Mouse (Mus musculus) right cerebral cortex, postnatal 10 days (tissue): ENCODE measurements at regions not wholly inside any gene's neighbourhood (a gene's known extent, or its start where the extent isn't known, plus 50 kb on each side); places are given as distances from the start of the nearest gene placed in this dataset.
A peak's percentile ranks its signal among the peaks of the same experiment; 100 is the strongest.

Experiments
- DNase-seq, 2 experiments: peaks; one replicate each; pipeline ENCODE4 v3.0.0; 2021; ENCODE audit warnings: low spot score in 2 of 2

DNA sequence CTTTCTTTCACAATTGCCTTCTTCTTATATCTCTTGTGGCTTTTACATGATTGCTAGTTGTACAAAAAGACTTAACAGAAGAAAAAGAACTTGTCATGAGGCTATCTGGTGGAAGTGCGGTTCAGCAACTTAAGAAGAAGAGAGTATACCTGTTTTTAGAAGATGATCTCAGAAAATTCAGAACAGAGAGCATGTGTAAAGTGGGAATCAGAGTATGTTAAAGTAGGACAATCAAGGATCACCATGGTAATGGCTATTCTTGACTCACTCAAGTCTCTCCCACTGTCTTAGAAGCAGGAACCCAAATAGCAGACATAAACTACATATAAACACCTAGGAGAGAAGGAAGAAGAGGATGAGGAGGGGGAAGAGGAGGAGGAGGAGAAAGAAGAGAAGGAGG, 857.9 kb upstream of the Nr2f1 start:
- no peak for DNase-seq

DNA sequence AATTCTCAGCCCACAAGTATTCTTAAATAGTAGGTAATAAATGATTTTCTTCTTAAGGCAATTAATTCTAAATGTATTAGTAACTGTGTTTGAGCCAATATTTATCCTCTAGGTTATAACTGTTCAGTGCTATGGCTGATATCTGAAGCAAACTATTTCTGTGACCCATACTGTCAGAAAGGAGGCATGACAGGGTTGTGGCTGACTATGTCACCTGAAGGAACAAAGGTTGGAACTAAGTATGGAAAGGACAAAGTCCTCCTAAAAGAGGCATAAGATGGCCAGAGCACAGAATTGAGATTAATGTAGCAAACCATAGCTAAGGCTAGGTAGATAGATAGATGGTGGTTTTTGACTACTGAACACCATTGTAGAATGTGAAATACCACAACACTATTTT, 854.9 kb upstream of the Nr2f1 start:
- no peak for DNase-seq

DNA sequence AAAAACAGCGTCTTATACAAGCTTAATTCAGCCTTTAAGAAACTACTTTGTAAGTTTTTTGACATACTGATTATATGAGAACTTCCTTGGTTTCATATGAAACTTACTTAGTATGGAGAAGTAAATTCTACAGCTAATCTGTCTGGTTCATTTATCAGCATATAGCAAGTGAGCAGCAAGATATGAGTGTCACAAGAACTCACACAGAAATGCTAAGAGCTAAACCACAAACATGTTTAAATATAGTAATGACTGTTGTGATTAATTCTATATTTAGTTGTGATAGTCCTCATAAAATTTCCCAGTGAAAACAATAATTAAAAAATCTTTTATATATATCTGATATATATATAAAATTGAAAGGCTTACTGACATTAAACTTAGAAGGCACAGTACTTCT, 853.9 kb upstream of the Nr2f1 start:
- DNase-seq = no peak

DNA sequence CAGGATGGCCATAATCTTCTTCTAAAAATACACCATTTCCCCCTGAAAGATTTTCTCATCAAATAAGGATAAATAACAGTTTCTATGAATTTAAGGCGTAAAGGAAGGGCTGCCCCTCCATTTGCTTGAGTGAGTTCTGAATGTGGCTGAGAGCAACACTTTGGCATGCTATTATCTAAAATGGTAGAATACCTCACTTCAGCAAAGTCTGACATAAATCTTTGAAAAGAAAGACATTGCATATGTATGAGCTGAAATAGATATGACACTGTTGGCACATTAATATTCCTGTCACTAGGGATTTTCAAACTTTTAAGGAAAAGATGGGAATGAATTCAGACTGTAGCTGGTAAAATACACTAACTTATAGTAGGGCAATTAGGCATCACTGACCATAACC, 847.7 kb upstream of the Nr2f1 start:
- no peak for DNase-seq

DNA sequence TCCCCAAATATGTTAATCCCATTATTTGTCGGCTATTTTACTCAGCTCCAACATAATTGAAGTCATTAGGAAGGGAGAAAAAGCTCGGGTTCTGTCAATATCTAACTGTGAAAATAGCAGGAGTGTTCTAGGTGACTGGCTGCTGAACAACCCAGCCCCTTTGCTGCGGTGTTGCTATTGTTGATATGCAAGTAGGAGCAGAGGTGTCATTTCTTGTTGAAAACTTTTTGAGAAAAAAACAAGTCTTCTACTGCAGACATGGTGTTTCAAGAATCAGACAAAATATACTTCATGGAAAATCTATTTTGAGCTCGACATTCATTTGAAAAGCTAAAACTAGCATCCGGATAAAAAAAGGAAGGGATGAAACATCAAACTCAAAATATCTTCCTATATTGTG, 845.1 kb upstream of the Nr2f1 start:
- DNase-seq = no peak

DNA sequence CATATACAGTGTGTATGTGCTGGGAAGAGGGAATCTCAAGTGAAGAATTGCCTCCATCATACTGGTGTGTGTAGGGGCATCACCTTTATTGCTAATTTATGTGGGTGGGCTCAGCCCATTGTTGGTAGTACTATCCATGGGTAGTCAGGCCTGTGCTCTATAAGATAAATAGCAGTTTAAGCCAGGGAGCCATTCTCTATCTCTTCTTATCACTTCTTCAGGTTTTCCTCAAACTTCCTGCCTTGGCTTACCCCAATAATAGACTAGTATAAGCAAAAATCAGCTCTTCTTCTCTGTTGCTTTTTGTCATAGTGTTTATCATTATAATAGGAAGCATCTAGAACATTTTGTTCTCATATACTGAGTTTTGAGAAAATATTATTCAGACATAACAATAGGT, 838.3 kb upstream of the Nr2f1 start:
- no peak for DNase-seq

DNA sequence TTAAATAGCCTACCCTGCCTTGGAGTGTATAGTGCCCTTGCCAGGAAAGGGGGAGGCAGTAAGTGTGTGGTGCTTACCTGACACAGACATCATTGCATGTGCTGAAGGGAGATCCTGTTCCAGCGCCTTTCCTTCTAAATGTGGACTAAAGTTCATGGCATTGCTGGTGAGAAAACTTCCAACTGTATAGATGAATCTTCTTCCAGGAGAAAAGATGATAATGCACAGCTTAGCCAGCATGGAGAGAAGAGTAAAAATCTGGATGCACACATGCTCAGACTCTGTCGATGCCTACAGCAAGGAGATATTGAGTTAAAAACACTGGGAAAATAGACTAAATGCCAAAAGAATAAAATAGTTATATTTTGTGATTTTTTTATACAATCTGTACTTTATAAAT, 835.7 kb upstream of the Nr2f1 start:
- no peak for DNase-seq

DNA sequence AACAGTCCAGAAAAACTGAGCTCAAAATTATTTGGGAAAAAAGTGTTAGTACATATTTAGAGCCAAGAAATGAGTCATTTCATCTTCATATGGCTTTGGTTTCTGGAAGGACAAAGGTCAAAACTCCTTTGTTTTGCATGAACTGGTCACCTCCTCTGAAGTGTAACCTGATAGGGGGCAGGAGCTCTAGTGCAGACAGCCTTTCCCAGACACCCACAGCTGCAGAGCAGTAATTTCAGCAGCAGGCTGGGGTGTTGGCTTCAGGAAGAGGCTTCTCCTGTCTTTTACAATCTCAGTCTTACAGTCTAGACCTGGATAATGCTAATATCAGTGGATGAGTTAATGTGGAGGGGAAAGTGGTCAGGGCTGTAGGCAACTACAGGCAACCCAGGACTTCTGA, 830.4 kb upstream of the Nr2f1 start:
- no peak for DNase-seq

DNA sequence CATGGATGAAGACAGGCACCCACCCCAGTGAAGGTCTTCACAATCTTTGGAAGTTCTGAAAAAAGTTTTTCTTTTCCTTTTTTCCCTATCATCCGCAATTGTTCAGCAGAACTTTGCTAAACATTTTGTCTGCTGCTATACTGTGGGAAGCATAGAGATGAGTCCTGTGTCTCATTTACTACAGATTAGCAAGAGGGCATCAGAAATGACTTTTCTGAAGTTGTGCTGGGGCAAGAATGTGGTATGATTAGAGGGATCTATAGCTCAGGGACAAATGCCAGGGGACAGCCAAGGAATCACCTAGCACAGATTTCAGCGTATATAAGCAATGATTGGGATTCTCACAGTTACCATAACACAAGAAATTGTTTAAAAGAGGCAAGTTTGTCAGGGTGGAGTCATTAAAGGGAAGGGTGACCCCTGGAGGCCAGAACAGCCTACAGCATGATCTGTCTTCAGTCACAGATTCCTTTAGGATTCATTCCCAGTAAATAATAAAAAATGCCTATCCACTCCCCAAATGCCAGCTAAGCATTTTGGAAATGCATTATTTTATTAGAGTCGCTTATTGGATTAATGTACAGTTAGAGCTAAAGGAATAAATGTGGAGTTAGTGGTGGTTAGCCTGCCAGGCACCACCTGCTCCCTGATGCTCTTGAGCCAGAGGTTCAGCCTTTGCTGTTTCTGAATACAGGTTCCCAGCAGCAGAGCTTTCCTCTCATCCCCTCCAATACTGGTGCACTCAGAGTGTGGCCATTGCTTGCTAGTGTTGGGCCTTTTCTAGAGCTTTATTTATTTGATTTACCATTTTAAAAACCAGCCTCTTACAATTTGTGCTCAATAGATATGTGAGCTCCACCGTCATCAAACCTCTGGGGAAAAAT, 828.6 kb upstream of the Nr2f1 start:
- DNase-seq = peak in 1 of 2 experiments; percentile 36

DNA sequence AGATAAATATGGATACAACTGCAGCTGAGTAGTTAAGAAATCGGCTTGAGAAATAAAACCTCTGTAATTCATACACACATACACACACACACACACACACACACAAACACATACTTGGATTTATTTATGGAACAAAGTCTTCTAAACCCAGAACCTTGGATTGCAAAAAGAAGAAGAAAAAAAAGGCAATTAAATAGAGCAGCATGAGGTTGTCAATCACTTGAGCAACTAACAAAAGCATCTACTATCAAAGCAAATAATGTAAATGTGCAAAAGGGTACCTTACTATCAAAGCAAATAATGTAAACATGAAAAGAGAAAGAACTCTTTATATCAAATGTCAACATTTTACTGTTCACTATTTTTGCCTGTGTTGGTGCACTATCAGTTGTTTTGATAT, 826.1 kb upstream of the Nr2f1 start:
- no peak for DNase-seq

DNA sequence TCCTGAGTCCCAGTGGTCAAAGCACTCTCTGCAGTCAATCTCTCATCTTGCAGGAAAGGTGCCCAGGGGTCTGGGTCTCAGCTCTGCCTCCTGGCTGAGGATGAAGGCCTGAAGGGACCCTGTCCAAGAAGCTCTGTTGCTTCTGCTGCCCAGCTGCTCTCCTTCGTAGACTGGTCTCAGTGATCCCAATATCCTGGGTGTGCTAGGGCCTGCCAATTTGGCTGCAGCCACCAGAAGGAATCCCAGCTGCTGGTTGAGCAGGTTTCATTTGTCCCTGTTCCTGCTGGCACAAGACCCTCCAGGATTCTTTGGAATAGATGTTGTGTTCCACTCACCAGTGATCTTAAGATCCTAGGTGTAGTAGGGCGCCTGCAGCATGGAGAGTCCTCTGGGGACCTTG, 818.5 kb upstream of the Nr2f1 start:
- DNase-seq = no peak

DNA sequence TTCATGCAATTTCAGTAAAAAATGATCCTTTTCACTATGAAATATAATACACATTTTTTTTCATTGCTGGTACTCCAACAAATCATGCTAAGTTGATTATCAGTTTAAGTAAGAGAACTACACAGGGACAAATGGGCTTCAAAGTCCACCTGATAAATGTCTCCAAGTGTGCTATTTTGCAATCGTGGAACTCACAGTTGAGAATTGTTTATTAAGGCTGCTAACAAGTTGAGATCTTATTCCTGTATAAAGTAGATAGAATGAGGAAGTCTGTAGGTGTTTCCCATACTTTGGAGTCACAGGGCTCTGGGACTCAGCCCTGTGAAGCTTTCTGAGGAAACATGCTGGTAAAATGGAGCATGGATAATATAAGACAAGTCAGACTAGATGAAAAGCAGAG, 803.8 kb upstream of the Nr2f1 start:
- no peak for DNase-seq

DNA sequence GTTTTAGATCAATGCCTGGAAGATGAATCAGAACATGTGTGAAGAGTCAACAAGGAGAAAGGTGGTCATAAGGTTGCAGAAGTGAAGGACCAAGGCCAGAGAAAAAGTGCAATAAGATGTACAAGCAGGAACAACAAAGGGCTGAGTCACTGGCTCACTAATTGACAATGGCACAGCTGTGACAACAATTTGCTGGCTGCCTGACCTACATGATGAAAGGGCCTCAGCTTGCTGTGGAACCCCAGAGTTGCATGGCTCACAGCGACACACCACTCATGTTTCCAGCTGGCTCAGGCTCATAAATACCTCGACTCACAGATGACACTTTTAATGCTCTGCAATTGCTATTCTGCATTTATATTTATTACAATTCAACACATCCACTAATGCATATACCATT, 799.3 kb upstream of the Nr2f1 start:
- DNase-seq = peak in 1 of 2 experiments; percentile 21

DNA sequence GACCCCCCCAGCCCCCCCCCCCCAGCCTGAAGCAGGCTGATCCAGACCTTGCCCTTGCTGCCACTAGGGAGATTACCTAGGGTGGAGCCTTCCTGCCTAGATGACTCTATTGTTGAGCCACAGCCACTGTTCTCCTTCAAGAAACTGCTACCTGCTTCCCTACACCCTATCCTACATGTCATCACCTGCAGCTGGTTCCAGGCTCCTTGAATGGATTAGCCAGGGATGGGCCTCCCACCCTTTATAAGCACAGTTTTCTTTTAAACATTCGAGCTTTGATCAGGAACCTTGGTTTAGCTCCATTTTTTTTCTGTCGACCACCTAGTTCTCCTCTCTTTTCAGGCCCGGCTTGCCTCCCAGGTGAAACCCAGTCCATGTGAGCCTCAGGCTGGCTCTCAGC, 792.8 kb upstream of the Nr2f1 start:
- no peak for DNase-seq

DNA sequence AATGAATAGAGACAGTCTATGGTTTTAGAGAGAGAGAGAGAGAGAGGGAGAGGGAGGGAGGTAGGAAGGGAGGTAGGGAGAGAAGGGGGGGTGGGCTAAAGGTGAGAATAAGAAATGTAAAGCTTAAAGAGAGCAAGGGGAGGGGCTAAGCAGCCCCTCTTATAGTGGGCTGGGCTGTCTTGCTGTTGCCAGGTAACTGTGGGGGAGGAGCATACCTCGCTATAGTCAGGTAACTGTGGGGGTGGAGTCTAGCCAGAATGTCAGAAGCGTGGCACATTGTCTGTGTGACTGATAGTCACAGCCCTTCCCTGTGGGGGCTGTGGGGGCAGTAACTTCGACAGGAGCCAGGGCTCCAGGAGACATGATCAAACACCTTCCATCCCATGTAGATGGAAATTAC, 786.4 kb upstream of the Nr2f1 start:
- DNase-seq = no peak

DNA sequence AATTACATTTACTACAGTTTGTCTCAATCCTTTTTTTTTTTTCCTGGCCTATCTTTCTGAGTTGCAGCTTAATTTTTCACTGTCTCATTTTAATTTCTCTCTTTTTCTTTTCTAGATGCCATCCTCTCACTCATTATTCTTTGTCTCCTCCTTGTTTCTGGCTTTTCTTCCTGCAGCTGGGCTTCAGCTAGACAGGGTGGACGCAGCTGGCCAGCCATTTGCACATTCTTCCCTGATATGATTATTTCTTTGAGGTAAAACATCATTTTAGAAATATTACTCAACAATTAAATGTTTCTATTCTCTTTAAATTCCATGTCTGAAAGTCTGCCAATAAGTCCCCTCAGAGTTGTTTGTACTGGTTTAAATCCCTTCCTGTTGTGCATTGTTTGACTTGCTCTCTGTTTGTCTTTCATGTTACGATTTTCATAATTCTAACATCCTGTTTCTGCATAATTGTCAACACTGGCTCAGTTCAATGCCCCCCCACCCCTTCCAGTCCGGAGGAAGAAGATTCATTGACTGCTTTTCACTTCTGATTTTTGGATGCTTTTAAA, 777.7 kb upstream of the Nr2f1 start:
- no peak for DNase-seq

DNA sequence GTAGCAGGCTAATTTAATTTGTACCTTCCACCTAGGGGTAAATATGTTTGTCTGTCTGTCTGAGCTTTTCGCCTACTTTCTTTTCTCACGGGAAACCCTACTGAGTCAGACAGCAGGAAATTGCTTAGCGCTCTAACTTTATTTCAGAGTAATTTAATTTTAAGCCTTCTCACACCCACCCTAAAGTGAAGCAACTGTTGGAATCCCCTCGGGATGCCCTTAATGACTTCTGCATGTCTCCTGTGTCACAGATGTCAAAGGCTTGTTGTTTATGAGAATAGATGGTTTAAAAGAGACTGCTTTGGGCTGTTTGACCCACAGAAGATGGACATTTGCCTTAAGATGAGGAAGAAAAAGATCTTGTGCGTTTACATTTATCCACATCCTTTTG, 738.8 kb upstream of the Nr2f1 start:
- DNase-seq = no peak

DNA sequence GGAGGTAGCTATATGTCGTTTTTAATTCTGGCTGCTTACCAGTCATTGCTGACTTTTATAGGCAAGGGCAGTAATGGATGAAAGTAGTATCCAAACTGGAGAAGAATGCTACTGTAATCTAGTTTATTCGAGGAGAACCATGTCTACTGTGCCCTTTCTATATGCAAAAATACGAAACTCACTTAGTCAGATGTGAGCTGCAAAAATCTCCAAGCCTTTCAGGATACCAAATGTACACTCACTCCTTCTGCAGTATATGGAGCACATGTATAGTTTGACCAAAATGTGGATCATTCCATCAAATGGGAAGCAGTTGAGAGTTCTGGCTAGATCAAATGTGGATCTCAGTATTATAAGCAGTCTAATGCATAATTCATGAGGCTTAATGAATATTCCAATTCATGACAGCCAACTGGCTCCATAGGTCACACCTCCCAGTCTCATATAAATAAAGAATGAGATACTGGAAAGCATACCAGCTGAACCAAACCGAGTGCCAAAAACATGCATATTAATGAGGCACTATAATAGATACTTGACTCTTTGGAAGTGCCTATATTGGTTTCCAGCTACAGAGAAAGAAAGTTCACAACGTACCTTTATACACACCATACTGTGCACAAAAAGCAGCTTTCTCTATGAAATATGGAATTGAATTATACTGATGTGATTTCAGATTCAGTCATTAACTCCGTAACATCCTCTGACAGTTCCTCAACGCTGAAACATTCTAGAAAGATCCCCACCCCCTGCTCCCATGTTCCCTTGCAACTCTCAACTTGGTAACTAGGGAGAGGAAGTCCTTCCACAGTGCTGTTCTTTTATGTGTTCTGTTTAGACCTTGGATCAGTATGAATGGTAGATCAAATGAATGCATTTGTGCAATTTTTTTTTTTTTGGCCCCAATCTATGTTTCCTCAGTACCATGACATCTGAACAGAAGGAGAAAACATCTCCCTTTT, 738.1 kb upstream of the Nr2f1 start:
- DNase-seq = peak; percentile 21 to 42

DNA sequence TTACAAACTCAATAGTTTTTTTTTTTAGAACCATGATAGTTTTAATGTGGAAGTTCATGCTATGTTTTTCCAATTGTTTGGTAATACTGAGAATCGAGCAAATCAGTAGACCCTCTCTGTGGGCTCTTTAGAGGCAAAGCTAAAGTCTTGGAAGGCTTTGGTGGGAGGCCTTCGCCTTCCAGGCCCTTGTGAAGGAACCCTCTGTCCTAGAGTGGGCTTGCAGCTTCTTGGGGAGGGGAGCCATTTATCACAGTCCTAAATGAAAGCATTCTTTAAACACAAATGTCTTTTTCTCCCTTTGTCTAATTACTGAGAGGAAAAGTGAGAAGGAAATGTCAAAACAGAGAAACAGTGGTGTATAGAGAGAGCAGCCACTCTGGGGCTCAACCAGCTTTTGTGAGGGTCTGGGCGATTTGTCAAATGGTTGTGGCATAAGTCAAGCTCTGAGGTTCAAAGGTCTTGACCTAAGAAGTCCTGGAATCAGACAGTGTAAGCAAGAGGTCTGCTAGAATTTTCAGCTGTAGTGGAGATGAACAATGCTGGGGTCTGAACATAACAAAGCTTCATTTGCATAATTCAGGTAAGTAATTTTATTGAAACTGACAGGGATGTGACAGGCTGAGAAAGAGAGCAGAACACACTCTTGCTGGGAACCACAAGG, 736.6 kb upstream of the Nr2f1 start:
- DNase-seq = peak in 1 of 2 experiments; percentile 25

DNA sequence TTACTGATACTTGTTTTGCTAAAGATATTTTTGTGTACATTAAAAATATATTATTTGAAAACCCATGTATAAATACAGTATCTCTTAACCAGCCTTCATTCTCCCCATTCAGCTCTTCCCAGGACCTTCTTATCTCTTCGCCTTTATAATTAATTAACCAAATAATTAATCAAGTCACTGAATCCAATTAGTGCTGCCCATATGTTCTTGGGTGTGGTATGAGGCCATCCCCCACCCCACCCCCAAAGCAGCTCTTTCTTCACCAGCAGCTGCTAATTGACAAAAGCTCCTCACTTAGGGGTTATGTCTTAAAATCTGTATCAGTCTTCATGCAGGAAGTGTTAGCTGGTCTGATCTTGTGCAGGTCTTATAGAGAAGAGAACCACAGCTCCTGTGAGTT, 728.8 kb upstream of the Nr2f1 start:
- no peak for DNase-seq

DNA sequence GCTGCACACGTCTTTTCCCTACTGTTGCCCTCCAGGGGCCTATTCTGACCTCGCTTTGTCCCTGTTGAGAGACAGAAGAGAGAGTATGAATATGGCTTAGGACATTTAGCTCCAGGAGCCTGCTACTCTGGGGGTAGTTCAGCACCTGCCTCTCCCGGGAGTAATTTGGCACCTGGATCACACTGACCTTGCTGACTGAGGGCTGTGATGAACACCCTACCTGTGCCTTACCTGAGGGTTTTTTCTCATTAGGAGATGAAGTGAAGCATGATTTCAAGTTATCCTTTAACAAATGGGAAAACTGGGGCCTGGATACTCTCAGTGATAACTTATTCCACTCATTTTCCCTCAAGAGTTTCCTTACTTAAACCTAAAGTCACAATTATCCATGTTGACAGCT, 721.2 kb upstream of the Nr2f1 start:
- no peak for DNase-seq

DNA sequence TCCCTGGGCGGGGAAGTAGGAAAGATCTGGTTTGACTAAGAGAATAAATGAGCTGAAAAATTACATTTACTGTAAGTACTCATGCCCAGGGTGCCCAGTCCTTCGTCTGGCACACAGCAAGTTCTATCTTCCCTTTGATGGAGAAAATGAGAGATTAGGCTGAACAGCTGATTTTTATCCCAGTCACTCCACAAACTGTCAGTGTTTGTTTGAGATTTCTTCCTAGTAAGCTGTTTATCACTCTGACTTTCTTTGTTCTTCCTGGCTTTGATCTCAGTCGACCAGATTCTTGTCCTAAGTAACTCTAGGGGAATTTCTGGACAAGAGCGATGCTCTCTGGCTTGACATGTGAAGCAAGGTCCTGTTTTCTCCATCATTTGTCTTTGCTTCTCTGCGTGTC, 710.3 kb upstream of the Nr2f1 start:
- DNase-seq = no peak
